Mouse (Mus musculus): ENCODE results near the gene Igfbp5. TPM values are rescaled to one million over a fixed set of nuclear protein-coding genes. Genes with fewer than 3 reads are reported as not detected.

Gene Igfbp5
- total RNA-seq, 1 experiment from 2014 or later: 0.23 TPM

- ATAC-seq (ENCODE audit: extremely low read depth, insufficient number of reproducible peaks, low FRiP score, poor library complexity, severe bottlenecking): no peak
Observed at GRCm38 (mm10) chr1:72823751-72824706, 50.7 kb downstream of the Igfbp5 start, which contains the start of gene Igfbp2. Igfbp2 (plus strand) TSS chr1:72824503.

- no peak for ATAC-seq (ENCODE audit: extremely low read depth, insufficient number of reproducible peaks, low FRiP score, poor library complexity, severe bottlenecking)
Observed at GRCm38 (mm10) chr1:72822893-72823292, 51.8 kb downstream of the Igfbp5 start.

- no peak for ATAC-seq (ENCODE audit: extremely low read depth, insufficient number of reproducible peaks, low FRiP score, poor library complexity, severe bottlenecking)
Observed at GRCm38 (mm10) chr1:72819995-72820394, 54.7 kb downstream of the Igfbp5 start.

GRCm38 (mm10) chr1:72815616-72816015 is 59.1 kb downstream of the Igfbp5 start:
- ATAC-seq (ENCODE audit: extremely low read depth, insufficient number of reproducible peaks, low FRiP score, poor library complexity, severe bottlenecking): no peak

- ATAC-seq (ENCODE audit: extremely low read depth, insufficient number of reproducible peaks, low FRiP score, poor library complexity, severe bottlenecking): no peak
Observed at GRCm38 (mm10) chr1:72815184-72815583, 59.5 kb downstream of the Igfbp5 start.

GRCm38 (mm10) chr1:72813639-72814403 is 60.9 kb downstream of the Igfbp5 start:
- no peak for ATAC-seq (ENCODE audit: extremely low read depth, insufficient number of reproducible peaks, low FRiP score, poor library complexity, severe bottlenecking)

- no peak for ATAC-seq (ENCODE audit: extremely low read depth, insufficient number of reproducible peaks, low FRiP score, poor library complexity, severe bottlenecking)
Observed at GRCm38 (mm10) chr1:72813089-72813638, 61.5 kb downstream of the Igfbp5 start.

- no peak for ATAC-seq (ENCODE audit: extremely low read depth, insufficient number of reproducible peaks, low FRiP score, poor library complexity, severe bottlenecking)
Observed at GRCm38 (mm10) chr1:72811061-72811460, 63.6 kb downstream of the Igfbp5 start.

- no peak for ATAC-seq (ENCODE audit: extremely low read depth, insufficient number of reproducible peaks, low FRiP score, poor library complexity, severe bottlenecking)
Observed at GRCm38 (mm10) chr1:72809951-72810675, 64.6 kb downstream of the Igfbp5 start.

- no peak for ATAC-seq (ENCODE audit: extremely low read depth, insufficient number of reproducible peaks, low FRiP score, poor library complexity, severe bottlenecking)
Observed at GRCm38 (mm10) chr1:72809304-72809703, 65.4 kb downstream of the Igfbp5 start.

Other genes with a start within 250 kb of the Igfbp5 start
- gene Ankar, start 174.3 kb downstream of the Igfbp5 start, total RNA-seq (2017): not detected in 2 replicates
- 362 and 404 TPM in 2 replicates for gene Rpl37a, start 163.6 kb downstream of the Igfbp5 start, total RNA-seq (2017)
- not detected in 2 replicates for gene Igfbp2, start 50.4 kb downstream of the Igfbp5 start, total RNA-seq (2017)
- not detected in 2 replicates for gene Tnp1, start 141.0 kb upstream of the Igfbp5 start, total RNA-seq (2017)

Measured in neutrophil, adult 5-6 weeks (primary cell).